Mouse (Mus musculus) right cerebral cortex, postnatal 36 days (tissue): Measurements from ENCODE around the gene Olfr1500.
"Not testable (repeated sequence)": the region's sequence is repeated elsewhere in the genome, so short reads cannot be mapped to it uniquely, and the experiment has no call there.

ENCODE experiments used
- DNase-seq, 2 experiments: peaks; one replicate each; pipeline ENCODE4 v3.0.0; 2022; ENCODE audit warnings: low spot score in 2 of 2, mixed read lengths in 1 of 2

The Olfr1500 gene

GRCm38 (mm10) chr19:13830388-13830787, at the start of gene Olfr1500:
Gene Olfr1500, minus strand, starts transcription at chr19:13830488.
- no peak for DNase-seq

- no peak for DNase-seq
Observed at GRCm38 (mm10) chr19:13861495-13861894, 31.2 kb upstream of the Olfr1500 start, which contains the start of gene Olfr1502. Gene Olfr1502, plus strand, starts transcription at chr19:13861795.

GRCm38 (mm10) chr19:13850592-13850991, 20.3 kb upstream of the Olfr1500 start, which contains the start of gene Olfr1501:
Gene Olfr1501, minus strand, starts transcription at chr19:13850692.
- not testable (repeated sequence) for DNase-seq

- no peak for DNase-seq
Observed at GRCm38 (mm10) chr19:13828447-13828846, 1.8 kb downstream of the Olfr1500 start.

- no peak for DNase-seq
Observed at GRCm38 (mm10) chr19:13820847-13821246, 9.4 kb downstream of the Olfr1500 start.

- no peak for DNase-seq
Observed at GRCm38 (mm10) chr19:13819347-13819746, 10.9 kb downstream of the Olfr1500 start, which contains the start of gene Olfr1499. Gene Olfr1499, minus strand, starts transcription at chr19:13819447.

- DNase-seq = no peak
Observed at GRCm38 (mm10) chr19:13818827-13819226, 11.5 kb downstream of the Olfr1500 start.

- no peak for DNase-seq
Observed at GRCm38 (mm10) chr19:13812823-13813222, 17.5 kb downstream of the Olfr1500 start.

GRCm38 (mm10) chr19:13805486-13805885, 24.8 kb downstream of the Olfr1500 start:
- DNase-seq = not testable (repeated sequence)

GRCm38 (mm10) chr19:13798102-13798501, 32.2 kb downstream of the Olfr1500 start, which contains the start of gene Olfr1497:
Gene Olfr1497, minus strand, starts transcription at chr19:13798202.
- no peak for DNase-seq

- no peak for DNase-seq
Observed at GRCm38 (mm10) chr19:13777578-13777977, 52.7 kb downstream of the Olfr1500 start, which contains the start of gene Olfr1496. Gene Olfr1496, plus strand, starts transcription at chr19:13777878.
